Mouse (Mus musculus) intestine, embryonic 14.5 days (tissue): ENCODE data around the gene Kcnf1. TPM values are rescaled to one million over a fixed set of nuclear protein-coding genes. Genes with fewer than 3 reads are reported as not detected.

Experiments used
- ATAC-seq: fragments of 200-750 bp; cut with Nextera tagmentation; replicated peaks from 2 replicates; pipeline ENCODE4 v1.8.0; 2017; ENCODE audit warnings: low read depth, moderate number of reproducible peaks, moderate TSS enrichment, moderate library complexity; ENCODE audit not compliant: low FRiP score, low TSS enrichment
- DNase-seq: peaks from one replicate; pipeline ENCODE4 v3.0.0-alpha.2; 2018; ENCODE audit warnings: low spot score
- H3K27ac ChIP-seq: fragments of 300-500 bp; sonication (generic); 2 replicates; pipeline ENCODE4 v1.5.1; 2014; ENCODE audit warnings: low read depth, mild to moderate bottlenecking, control low read depth
- H3K27me3 ChIP-seq: fragments of 300-500 bp; sonication (generic); replicated peaks from 2 replicates; pipeline ENCODE4 v1.6.1; 2014; ENCODE audit warnings: low read length, control low read depth; ENCODE audit not compliant: control insufficient read depth, insufficient read depth
- H3K36me3 ChIP-seq: fragments of 300-500 bp; sonication (generic); 2 replicates; pipeline ENCODE4 v1.6.1; 2014; ENCODE audit warnings: low read length, control low read depth; ENCODE audit not compliant: control insufficient read depth, insufficient read depth
- H3K4me1 ChIP-seq: fragments of 300-500 bp; sonication (generic); replicated peaks from 2 replicates; pipeline ENCODE4 v1.6.1; 2014; ENCODE audit warnings: low read length, control low read depth, mixed read lengths; ENCODE audit not compliant: control insufficient read depth, insufficient read depth
- H3K4me2 ChIP-seq: fragments of 300-500 bp; sonication (generic); 2 replicates; pipeline ENCODE4 v1.6.1; 2014; ENCODE audit warnings: low read length
- H3K4me3 ChIP-seq: fragments of 300-500 bp; sonication (generic); 2 replicates; pipeline ENCODE4 v1.5.1; 2014; ENCODE audit warnings: low read depth, low read length, control low read depth, mixed read lengths
- H3K9ac ChIP-seq: fragments of 300-500 bp; sonication (generic); 2 replicates; pipeline ENCODE4 v1.6.1; 2014; ENCODE audit warnings: mild to moderate bottlenecking, low read length
- H3K9me3 ChIP-seq: fragments of 300-500 bp; sonication (generic); 2 replicates; pipeline ENCODE4 v1.6.1; 2016; ENCODE audit warnings: low read length, control low read depth; ENCODE audit not compliant: control insufficient read depth
- WGBS: fragments of 180-500 bp; shearing (Covaris S2); extraction: QIAGEN DNeasy Blood & Tissue Kit; methylation state at CpG from one replicate; pipeline ENCODE4 v1.1.7; 2014; 5-methylcytosine and 5-hydroxymethylcytosine counted together
- polyA plus RNA-seq: library from polyadenylated mRNA; unstranded; fragments of >200 nt; fragmentation: Nextera tagmentation; extraction: Ambion mirVana; gene quantifications from 2 replicates; pipeline ENCODE4 v1.2.1, GENCODE M21; 2014

The Kcnf1 gene
- polyA plus RNA-seq, 1 experiment from 2014 or later: 0.16 TPM

GRCm38 (mm10) chr12:17175531-17175951 is 1.1 kb downstream of the Kcnf1 start:
- Histone ChIP-seq H3K36me3 (no peaks in the 10 kb centered on the region), H3K9ac (peak overlapping the region; percentile 32; the same call in 1 of the 2 replicates), H3K27me3 (peaks cover 27% of the 10 kb centered on the region), H3K4me3 (peak overlapping the region; percentile 44), H3K4me1 (peaks cover 9% of the 10 kb centered on the region; the same call in 1 of the 2 replicates), H3K27ac (no peak overlapping the region), H3K4me2 (peak overlapping the region; percentile 96), H3K9me3 (no peaks in the 10 kb centered on the region)
- peak; percentile 71 for DNase-seq
- WGBS: 12% methylated on average over 25 of the region's 25 CpGs
- ATAC-seq: no peak

GRCm38 (mm10) chr12:17175124-17175523 is 1.6 kb downstream of the Kcnf1 start:
- ATAC-seq: no peak
- DNase-seq: no peak
- Histone ChIP-seq H3K9ac (no peak overlapping the region), H3K9me3 (no peaks in the 10 kb centered on the region), H3K27ac (no peak overlapping the region), H3K4me3 (peak overlapping the region; percentile 44; the same call in 1 of the 2 replicates), H3K27me3 (peaks cover 27% of the 10 kb centered on the region), H3K36me3 (no peaks in the 10 kb centered on the region), H3K4me2 (peak overlapping the region; percentile 96), H3K4me1 (peaks cover 9% of the 10 kb centered on the region; the same call in 1 of the 2 replicates)
- WGBS: 75% methylated on average over 20 of the region's 20 CpGs

- ATAC-seq (no peak), DNase-seq (no peak)
- H3K4me2 ChIP-seq: no peak overlapping the region
- no peak overlapping the region for H3K27ac ChIP-seq
- peaks cover 9% of the 10 kb centered on the region; the same call in 1 of the 2 replicates for H3K4me1 ChIP-seq
- WGBS: 76% methylated on average over 10 of the region's 10 CpGs
- no peaks in the 10 kb centered on the region for H3K9me3 ChIP-seq
- no peak overlapping the region for H3K9ac ChIP-seq
- H3K27me3 ChIP-seq: peaks cover 27% of the 10 kb centered on the region
- no peak overlapping the region for H3K4me3 ChIP-seq
- H3K36me3 ChIP-seq: no peaks in the 10 kb centered on the region
These were observed 2.4 kb downstream of the Kcnf1 start for GRCm38 (mm10) chr12:17174134-17174893.

GRCm38 (mm10) chr12:17170406-17170805 is 6.3 kb downstream of the Kcnf1 start:
- H3K9ac ChIP-seq: no peak overlapping the region
- no peaks in the 10 kb centered on the region for H3K36me3 ChIP-seq
- 79% methylated on average over 10 of the region's 10 CpGs for WGBS
- H3K27ac ChIP-seq: no peak overlapping the region
- H3K27me3 ChIP-seq: peaks cover 16% of the 10 kb centered on the region
- H3K4me2 ChIP-seq: no peak overlapping the region
- no peak overlapping the region for H3K4me3 ChIP-seq
- ATAC-seq: no peak
- DNase-seq: no peak
- H3K4me1 ChIP-seq: 0 out of 2 replicates have a peak, but pooled peaks cover 1% of the 10 kb centered on the region
- no peaks in the 10 kb centered on the region for H3K9me3 ChIP-seq

- no peak overlapping the region for H3K4me3 ChIP-seq
- H3K9me3 ChIP-seq: no peaks in the 10 kb centered on the region
- ATAC-seq (no peak), DNase-seq (no peak)
- no peaks in the 10 kb centered on the region for H3K36me3 ChIP-seq
- no peak overlapping the region for H3K27ac ChIP-seq
- H3K4me2 ChIP-seq: no peak overlapping the region
- no peaks in the 10 kb centered on the region for H3K27me3 ChIP-seq
- no peak overlapping the region for H3K9ac ChIP-seq
- H3K4me1 ChIP-seq: no peaks in the 10 kb centered on the region
- WGBS: 93% methylated on average over 2 of the region's 2 CpGs
These were observed 10.6 kb downstream of the Kcnf1 start for GRCm38 (mm10) chr12:17166116-17166515.

GRCm38 (mm10) chr12:17163996-17164395 is 12.7 kb downstream of the Kcnf1 start:
- WGBS: 93% methylated on average over 3 of the region's 3 CpGs
- Histone ChIP-seq H3K4me3 (no peak overlapping the region), H3K9me3 (no peaks in the 10 kb centered on the region), H3K36me3 (no peaks in the 10 kb centered on the region), H3K9ac (no peak overlapping the region), H3K27me3 (no peaks in the 10 kb centered on the region), H3K27ac (no peak overlapping the region), H3K4me1 (no peaks in the 10 kb centered on the region), H3K4me2 (no peak overlapping the region)
- DNase-seq (no peak), ATAC-seq (no peak)

GRCm38 (mm10) chr12:17159549-17159948 is 17.1 kb downstream of the Kcnf1 start:
- 81% methylated on average over 7 of the region's 7 CpGs for WGBS
- DNase-seq: no peak
- no peak overlapping the region for H3K27ac ChIP-seq
- H3K4me3 ChIP-seq: no peak overlapping the region
- no peaks in the 10 kb centered on the region for H3K4me1 ChIP-seq
- no peak overlapping the region for H3K9ac ChIP-seq
- no peaks in the 10 kb centered on the region for H3K36me3 ChIP-seq
- H3K9me3 ChIP-seq: no peaks in the 10 kb centered on the region
- ATAC-seq: no peak
- no peaks in the 10 kb centered on the region for H3K27me3 ChIP-seq
- H3K4me2 ChIP-seq: no peak overlapping the region

GRCm38 (mm10) chr12:17157558-17157957 is 19.1 kb downstream of the Kcnf1 start:
- H3K4me2 ChIP-seq: no peak overlapping the region
- 89% methylated on average over 15 of the region's 15 CpGs for WGBS
- H3K4me1 ChIP-seq: no peaks in the 10 kb centered on the region

GRCm38 (mm10) chr12:17155781-17156180 is 20.9 kb downstream of the Kcnf1 start:
- Histone ChIP-seq H3K4me3 (no peak overlapping the region), H3K36me3 (no peaks in the 10 kb centered on the region), H3K27ac (no peak overlapping the region), H3K9ac (no peak overlapping the region), H3K4me1 (no peaks in the 10 kb centered on the region), H3K9me3 (no peaks in the 10 kb centered on the region), H3K4me2 (no peak overlapping the region), H3K27me3 (no peaks in the 10 kb centered on the region)
- ATAC-seq (no peak), DNase-seq (no peak)
- WGBS: 62% methylated on average over 1 of the region's 1 CpGs

More at GRCm38 (mm10) chr12:17157558-17157957, 19.1 kb downstream of the Kcnf1 start:
- no peak overlapping the region for H3K4me3 ChIP-seq
- ATAC-seq (no peak), DNase-seq (no peak)
- no peak overlapping the region for H3K9ac ChIP-seq
- no peaks in the 10 kb centered on the region for H3K9me3 ChIP-seq
- H3K27ac ChIP-seq: no peak overlapping the region
- H3K36me3 ChIP-seq: no peaks in the 10 kb centered on the region
- no peaks in the 10 kb centered on the region for H3K27me3 ChIP-seq
